Mouse (Mus musculus) embryonic facial prominence, embryonic 15.5 days (tissue): ENCODE measurements around the gene P2ry12. TPM values are rescaled to one million over a fixed set of nuclear protein-coding genes. Genes with fewer than 3 reads are reported as not detected.

Experiments
- ATAC-seq: fragments of 200-750 bp; cut with Nextera tagmentation; 2 replicates; pipeline ENCODE4 v1.8.0; 2017; ENCODE audit warnings: low read depth, moderate TSS enrichment; ENCODE audit not compliant: insufficient number of reproducible peaks, low FRiP score, low TSS enrichment
- H3K27ac ChIP-seq: fragments of 300-500 bp; sonication (generic); replicated peaks from 2 replicates; pipeline ENCODE4 v1.5.1; 2015; ENCODE audit warnings: mild to moderate bottlenecking, inconsistent platforms
- H3K27me3 ChIP-seq: fragments of 300-500 bp; sonication (generic); 2 replicates; pipeline ENCODE4 v1.6.1; 2015; ENCODE audit warnings: inconsistent platforms
- H3K36me3 ChIP-seq: fragments of 300-500 bp; sonication (generic); 2 replicates; pipeline ENCODE4 v1.6.1; 2015; ENCODE audit warnings: mild to moderate bottlenecking, inconsistent platforms
- H3K4me1 ChIP-seq: fragments of 300-500 bp; sonication (generic); 2 replicates; pipeline ENCODE4 v1.6.1; 2015; ENCODE audit warnings: inconsistent platforms
- H3K4me2 ChIP-seq: fragments of 300-500 bp; sonication (generic); replicated peaks from 2 replicates; pipeline ENCODE4 v1.6.1; 2015; ENCODE audit warnings: mild to moderate bottlenecking, inconsistent platforms
- H3K4me3 ChIP-seq: fragments of 300-500 bp; sonication (generic); replicated peaks from 2 replicates; pipeline ENCODE4 v1.5.1; 2015; ENCODE audit warnings: mild to moderate bottlenecking, inconsistent platforms
- H3K9ac ChIP-seq: fragments of 300-500 bp; sonication (generic); 2 replicates; pipeline ENCODE4 v1.6.1; 2015; ENCODE audit warnings: inconsistent platforms
- H3K9me3 ChIP-seq: fragments of 300-500 bp; sonication (generic); replicated peaks from 2 replicates; pipeline ENCODE4 v1.6.1; 2016; ENCODE audit warnings: inconsistent platforms
- WGBS: fragments of 180-500 bp; shearing (Covaris S2); methylation state at CpG from one replicate; pipeline ENCODE4 v1.1.7; 2015; 5-methylcytosine and 5-hydroxymethylcytosine counted together
- polyA plus RNA-seq: library from polyadenylated mRNA; unstranded; fragments of >200 nt; fragmentation: Nextera tagmentation; extraction: Ambion mirVana; gene quantifications from 2 replicates; pipeline ENCODE4 v1.2.1, GENCODE M21; 2015

The P2ry12 gene
- 2.3 and 2.6 TPM in 2 replicates for polyA plus RNA-seq

GRCm38 (mm10) chr3:59262704-59263103 lies at the start of gene P2ry12:
TSS of gene P2ry12 (minus strand) at chr3:59262871.
- Histone ChIP-seq H3K4me3 (no peak within 1 kb of the TSS), H3K36me3 (no peaks in the 10 kb centered on the region), H3K9me3 (no peaks in the 10 kb centered on the region), H3K4me1 (peaks cover 6% of the 10 kb centered on the region; the same call in 1 of the 2 replicates), H3K27ac (no peak within 1 kb of the TSS), H3K4me2 (no peak within 1 kb of the TSS), H3K27me3 (no peaks in the 10 kb centered on the region), H3K9ac (no peak within 1 kb of the TSS)
- WGBS = 46% methylated on average over 7 of the region's 7 CpGs
- no peak for ATAC-seq

- Histone ChIP-seq H3K4me2 (no peak overlapping the region), H3K9ac (no peak overlapping the region), H3K4me1 (no peaks in the 10 kb centered on the region), H3K27ac (no peak overlapping the region), H3K27me3 (no peaks in the 10 kb centered on the region), H3K36me3 (no peaks in the 10 kb centered on the region), H3K9me3 (no peaks in the 10 kb centered on the region), H3K4me3 (no peak overlapping the region)
- ATAC-seq = no peak
- 96% methylated on average over 2 of the region's 2 CpGs for WGBS
Measured at GRCm38 (mm10) chr3:59305518-59305917, 42.8 kb upstream of the P2ry12 start.

- Histone ChIP-seq H3K4me3 (no peak overlapping the region), H3K27ac (no peak overlapping the region), H3K9me3 (no peaks in the 10 kb centered on the region), H3K36me3 (no peaks in the 10 kb centered on the region), H3K4me2 (no peak overlapping the region), H3K4me1 (no peaks in the 10 kb centered on the region), H3K9ac (no peak overlapping the region), H3K27me3 (no peaks in the 10 kb centered on the region)
- ATAC-seq = no peak
- WGBS = 90% methylated on average over 5 of the region's 5 CpGs
Measured at GRCm38 (mm10) chr3:59304944-59305343, 42.3 kb upstream of the P2ry12 start.

- H3K27ac ChIP-seq = no peak overlapping the region
- no peaks in the 10 kb centered on the region for H3K36me3 ChIP-seq
- H3K4me2 ChIP-seq = no peak overlapping the region
- H3K4me3 ChIP-seq = no peak overlapping the region
- no peak for ATAC-seq
- H3K9ac ChIP-seq = no peak overlapping the region
- WGBS = 82% methylated on average over 16 of the region's 16 CpGs
- H3K27me3 ChIP-seq = no peaks in the 10 kb centered on the region
- peaks cover 9% of the 10 kb centered on the region for H3K4me1 ChIP-seq
- H3K9me3 ChIP-seq = no peaks in the 10 kb centered on the region
Measured at GRCm38 (mm10) chr3:59297653-59298052, 35.0 kb upstream of the P2ry12 start.

GRCm38 (mm10) chr3:59296563-59297130 lies 34.0 kb upstream of the P2ry12 start:
- Histone ChIP-seq H3K4me1 (peaks cover 9% of the 10 kb centered on the region), H3K4me2 (peak overlapping the region; percentile 22), H3K4me3 (no peak overlapping the region), H3K36me3 (no peaks in the 10 kb centered on the region), H3K27ac (peak overlapping the region; percentile 88), H3K9ac (no peak overlapping the region), H3K9me3 (no peaks in the 10 kb centered on the region), H3K27me3 (no peaks in the 10 kb centered on the region)
- ATAC-seq = no peak
- 44% methylated on average over 5 of the region's 5 CpGs for WGBS

GRCm38 (mm10) chr3:59295699-59296562 lies 33.3 kb upstream of the P2ry12 start:
- Histone ChIP-seq H3K27me3 (no peaks in the 10 kb centered on the region), H3K4me3 (no peak overlapping the region), H3K4me1 (peaks cover 9% of the 10 kb centered on the region), H3K9ac (no peak overlapping the region), H3K27ac (peak overlapping the region; percentile 88), H3K4me2 (peak overlapping the region; percentile 22), H3K9me3 (no peaks in the 10 kb centered on the region), H3K36me3 (no peaks in the 10 kb centered on the region)
- 36% methylated on average over 16 of the region's 16 CpGs for WGBS
- ATAC-seq = peak; percentile 39; the same call in 1 of the 2 replicates

GRCm38 (mm10) chr3:59293437-59294199 lies 30.9 kb upstream of the P2ry12 start:
- ATAC-seq = no peak
- Histone ChIP-seq H3K27me3 (no peaks in the 10 kb centered on the region), H3K36me3 (no peaks in the 10 kb centered on the region), H3K27ac (no peak overlapping the region), H3K9me3 (no peaks in the 10 kb centered on the region), H3K4me3 (no peak overlapping the region), H3K9ac (no peak overlapping the region), H3K4me2 (no peak overlapping the region), H3K4me1 (peaks cover 9% of the 10 kb centered on the region)
- WGBS = 58% methylated on average over 5 of the region's 5 CpGs

GRCm38 (mm10) chr3:59290551-59290950 lies 27.9 kb upstream of the P2ry12 start:
- Histone ChIP-seq H3K27me3 (no peaks in the 10 kb centered on the region), H3K4me2 (no peak overlapping the region), H3K4me3 (no peak overlapping the region), H3K4me1 (peaks cover 3% of the 10 kb centered on the region; the same call in 1 of the 2 replicates), H3K36me3 (no peaks in the 10 kb centered on the region), H3K27ac (no peak overlapping the region), H3K9ac (no peak overlapping the region), H3K9me3 (no peaks in the 10 kb centered on the region)
- 42% methylated on average over 2 of the region's 2 CpGs for WGBS
- no peak for ATAC-seq

GRCm38 (mm10) chr3:59278620-59279019 lies 15.9 kb upstream of the P2ry12 start:
- Histone ChIP-seq H3K4me1 (no peaks in the 10 kb centered on the region), H3K4me3 (no peak overlapping the region), H3K9ac (no peak overlapping the region), H3K27ac (no peak overlapping the region), H3K27me3 (no peaks in the 10 kb centered on the region), H3K4me2 (no peak overlapping the region), H3K9me3 (no peaks in the 10 kb centered on the region), H3K36me3 (no peaks in the 10 kb centered on the region)
- no peak for ATAC-seq

- Histone ChIP-seq H3K27me3 (no peaks in the 10 kb centered on the region), H3K4me3 (no peak overlapping the region), H3K9ac (no peak overlapping the region), H3K36me3 (no peaks in the 10 kb centered on the region), H3K4me1 (no peaks in the 10 kb centered on the region), H3K9me3 (no peaks in the 10 kb centered on the region), H3K27ac (no peak overlapping the region), H3K4me2 (no peak overlapping the region)
- ATAC-seq = no peak
- 75% methylated on average over 3 of the region's 3 CpGs for WGBS
Measured at GRCm38 (mm10) chr3:59278254-59278533, 15.5 kb upstream of the P2ry12 start.

GRCm38 (mm10) chr3:59277502-59278253 lies 15.0 kb upstream of the P2ry12 start:
- Histone ChIP-seq H3K27me3 (no peaks in the 10 kb centered on the region), H3K27ac (no peak overlapping the region), H3K9ac (no peak overlapping the region), H3K4me3 (no peak overlapping the region), H3K36me3 (no peaks in the 10 kb centered on the region), H3K9me3 (no peaks in the 10 kb centered on the region), H3K4me1 (no peaks in the 10 kb centered on the region), H3K4me2 (no peak overlapping the region)
- 46% methylated on average over 3 of the region's 3 CpGs for WGBS
- ATAC-seq = no peak
